Mouse (Mus musculus): ENCODE measurements around the gene Grik4.

Gene Grik4

DNA sequence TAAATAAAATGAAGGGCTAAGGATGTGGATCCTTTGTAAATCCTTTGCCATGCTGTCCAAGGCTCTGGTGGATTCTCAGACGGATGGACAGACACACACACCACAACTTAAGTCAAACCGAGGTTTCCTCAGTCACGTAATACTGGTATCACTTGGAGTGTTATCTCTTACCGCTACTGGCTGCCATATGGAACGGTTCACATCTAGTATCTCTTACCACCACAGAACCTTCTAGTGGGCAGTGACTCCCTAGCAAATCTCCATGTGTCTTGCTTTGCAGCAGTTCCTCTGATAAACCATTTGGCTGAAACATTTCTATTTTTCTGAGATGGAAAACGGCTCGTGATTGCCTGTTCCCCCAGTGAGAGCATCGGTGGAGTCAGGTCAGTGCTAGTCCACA is 470.0 kb downstream of the Grik4 start:
- DNase-seq: no peak

DNA sequence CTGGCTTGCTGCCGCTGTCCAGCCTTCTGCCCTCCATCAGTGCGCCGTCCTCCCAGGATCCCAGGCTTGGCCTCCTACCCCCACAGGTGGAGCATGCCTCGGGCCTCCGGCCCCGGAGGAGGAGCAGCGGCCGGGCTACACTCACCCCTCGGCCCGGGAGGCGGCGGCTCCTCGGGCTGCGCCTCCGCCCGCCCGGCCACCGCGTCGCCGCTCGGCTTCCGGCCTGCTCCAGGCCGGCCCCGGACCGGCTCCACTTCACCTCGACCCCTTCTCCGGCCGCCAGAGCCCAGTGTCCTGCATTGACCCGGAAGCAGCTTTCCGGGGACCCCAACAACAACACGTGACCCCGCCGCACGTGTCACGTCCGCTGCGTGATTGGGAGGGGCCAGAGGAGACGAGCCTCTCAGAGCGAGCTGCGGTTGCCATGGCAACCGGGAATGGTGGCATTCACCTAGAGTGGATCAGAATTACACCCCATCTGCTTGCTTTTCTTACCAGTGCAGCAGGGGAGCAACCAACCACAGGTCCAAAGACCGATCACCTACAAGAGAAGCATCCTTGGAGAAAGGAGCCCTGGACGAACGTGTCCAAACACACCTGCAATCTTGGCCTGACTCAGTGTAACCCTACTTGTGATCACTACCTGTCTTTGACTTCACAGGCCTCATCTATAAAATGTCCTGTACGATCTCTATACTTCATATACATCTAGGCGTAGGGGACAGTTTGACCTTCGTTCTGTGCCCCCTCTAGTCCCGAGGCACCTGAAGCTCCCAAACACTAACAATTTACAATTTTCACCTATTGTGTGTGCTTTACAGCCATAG is 472.2 kb downstream of the Grik4 start:
- peak; percentile 93 for DNase-seq

DNA sequence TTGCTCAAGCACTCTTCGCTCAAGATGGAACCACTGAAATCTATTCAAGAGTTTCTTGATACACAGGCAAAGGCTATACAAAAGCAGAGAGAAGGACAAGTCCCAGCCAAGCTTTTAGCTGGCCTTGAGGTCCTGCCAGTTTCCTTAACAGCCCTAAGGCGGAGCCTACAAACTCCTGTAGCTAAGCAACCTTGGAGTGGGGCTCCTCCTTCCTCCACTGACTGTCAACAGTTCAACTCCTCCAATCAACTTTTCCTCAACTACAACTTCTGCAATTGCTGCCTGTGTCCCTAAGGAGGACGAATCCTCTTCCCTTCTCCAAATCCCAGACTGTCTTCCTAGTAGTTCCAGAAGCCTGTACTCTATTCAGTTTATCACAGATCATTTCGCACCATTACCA is 473.1 kb downstream of the Grik4 start:
- DNase-seq: peak; percentile 54

DNA sequence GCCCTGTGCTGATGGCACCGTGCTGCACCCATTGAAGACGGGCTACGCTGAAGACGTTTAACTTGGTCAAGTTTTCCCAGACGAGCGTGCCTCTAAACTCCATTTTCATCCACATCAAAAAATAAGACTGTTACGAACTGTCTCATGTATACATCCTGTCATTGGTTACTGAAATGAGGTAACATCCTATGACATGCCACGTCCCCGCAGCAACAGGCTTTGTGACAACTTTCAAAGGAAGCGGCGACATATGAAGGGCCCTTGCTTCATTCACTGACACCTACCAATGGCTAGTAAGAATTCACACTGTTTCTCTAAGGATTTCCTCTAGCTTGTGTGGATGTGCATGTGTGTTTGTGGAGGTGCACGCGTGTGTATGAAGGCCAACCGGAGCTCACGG is 475.0 kb downstream of the Grik4 start:
- peak; percentile 70 for DNase-seq

DNA sequence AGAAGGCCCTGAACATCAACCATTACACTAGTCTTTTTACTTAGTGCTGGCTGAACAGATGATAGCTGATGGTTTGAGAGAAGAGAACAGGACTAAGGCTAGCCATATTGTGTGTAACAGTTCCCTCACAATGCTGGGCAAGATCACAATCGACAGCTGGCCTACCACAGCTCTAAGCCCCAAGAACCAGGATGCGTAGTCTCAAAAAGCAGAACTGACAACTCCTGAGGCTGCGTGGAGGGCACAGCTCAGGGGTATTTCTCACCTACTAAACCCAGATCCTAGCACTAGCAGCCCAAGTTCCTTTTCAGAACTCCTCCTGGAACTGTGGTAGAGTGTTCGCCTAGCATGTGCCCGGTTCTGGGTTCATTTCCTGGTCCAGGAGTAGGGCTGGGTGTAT is 475.9 kb downstream of the Grik4 start:
- no peak for DNase-seq

Data from thymus, postnatal 14 days (tissue).